Mouse (Mus musculus): Measurements from ENCODE around the gene Ralgps1. TPM values are rescaled to one million over a fixed set of nuclear protein-coding genes. Genes with fewer than 3 reads are reported as not detected.

Ralgps1 gene
- total and polyA plus RNA-seq, 3 experiments: 0.62 to 2.1 (median 1.5) TPM

- Histone ChIP-seq H3K79me2 (replicated peaks; ENCODE audit: control insufficient read depth, extremely low read depth, insufficient read depth, poor library complexity, severe bottlenecking) (no peaks in the 10 kb centered on the region; the same call in 1 of the 2 replicates), H3K4me1 (ENCODE audit: control insufficient read depth in 1 of 2, insufficient read depth in 2 of 2) (peaks cover 7 to 37% of the 10 kb centered on the region in 2 experiments), H3K4me2 (ENCODE audit: insufficient read depth, low read depth, poor library complexity, severe bottlenecking) (no peak overlapping the region), H3K9ac (ENCODE audit: insufficient read depth, low read depth) (no peak overlapping the region), H3K27me3 (replicated peaks) (no peaks in the 10 kb centered on the region), H3K9me3 (replicated peaks; ENCODE audit: low read length) (no peaks in the 10 kb centered on the region), H3K27ac (ENCODE audit: insufficient read depth, low read depth) (no peak overlapping the region), H3K4me3 (replicated peaks in 1 of 3; ENCODE audit: low read depth in 2 of 3, low read length in 2 of 3, poor library complexity in 1 of 3) (no peak overlapping the region), H3K36me3 (replicated peaks in 1 of 2; ENCODE audit: control insufficient read depth in 1 of 2, insufficient read depth in 1 of 2, low read length in 1 of 2) (peaks cover 0 to 14% of the 10 kb centered on the region in 2 experiments)
- DNase-seq (ENCODE audit: extremely low read depth): peak; percentile 62
- dilution Hi-C loops (cut with MboI; ENCODE audit: extremely low pct_ligation_motif_present, extremely low pct_unique_long_range_greater_than_20kb, low sequenced_read_pairs): no loop called here
- in situ Hi-C loops (cut with MboI; ENCODE audit: low pct_ligation_motif_present, low pct_unique_long_range_greater_than_20kb, low sequenced_read_pairs): loop anchor here (5.0 kb wide), 2 partner anchors 50 to 245 kb away; no protein-coding TSS in a partner anchor
- no peak for TF ChIP-seq NELFE (IDR thresholded peaks at IDR 0.05; ENCODE audit: low read depth, low read length)
- TF ChIP-seq SMC3 (IDR thresholded peaks at IDR 0.05; ENCODE audit: low read depth, low read length): peak; percentile 75
- TF ChIP-seq JUND (conservative IDR thresholded peaks at IDR 0.05; ENCODE audit: low read depth, low read length): no peak
- TF ChIP-seq CTCF (conservative IDR thresholded peaks at IDR 0.05 in 1 of 2, IDR thresholded peaks at IDR 0.05 in 1 of 2; ENCODE audit: low read depth in 2 of 2, low read length in 2 of 2): peak; percentile 35 to 85; a peak in 3 of 4 replicates
- peak; percentile 79 for TF ChIP-seq RAD21 (IDR thresholded peaks at IDR 0.05; ENCODE audit: low read depth, low read length)
- no peak for TF ChIP-seq ZNF384 (IDR thresholded peaks at IDR 0.05; ENCODE audit: low read depth, low read length)
These were observed 30.9 kb upstream of the Ralgps1 start for GRCm38 (mm10) chr2:33402236-33402635.

- DNase-seq (ENCODE audit: extremely low read depth): no peak
- no peaks in the 10 kb centered on the region for H3K9me3 ChIP-seq (replicated peaks; ENCODE audit: low read length)
- in situ Hi-C loops (cut with MboI; ENCODE audit: low pct_ligation_motif_present, low pct_unique_long_range_greater_than_20kb, low sequenced_read_pairs): loop anchor here (5.0 kb wide), 2 partner anchors 49 to 244 kb away; no protein-coding TSS in a partner anchor
- peak in 1 of 2 experiments; percentile 53; a peak in 2 of 4 replicates for TF ChIP-seq CTCF (conservative IDR thresholded peaks at IDR 0.05 in 1 of 2, IDR thresholded peaks at IDR 0.05 in 1 of 2; ENCODE audit: low read depth in 2 of 2, low read length in 2 of 2)
- peak; percentile 19 for TF ChIP-seq RAD21 (IDR thresholded peaks at IDR 0.05; ENCODE audit: low read depth, low read length)
- TF ChIP-seq SMC3 (IDR thresholded peaks at IDR 0.05; ENCODE audit: low read depth, low read length): peak; percentile 21; the same call in 1 of the 2 replicates
- no peak for TF ChIP-seq GABPA (IDR thresholded peaks at IDR 0.05; ENCODE audit: insufficient replicate concordance, low read depth, low read length)
- TF ChIP-seq E2F4 (IDR thresholded peaks at IDR 0.05; ENCODE audit: insufficient replicate concordance, low read depth, low read length): no peak
- no peak for TF ChIP-seq SIN3A (IDR thresholded peaks at IDR 0.05; ENCODE audit: low read length)
- no peaks in the 10 kb centered on the region for H3K27me3 ChIP-seq (replicated peaks)
- no peak overlapping the region for H3K27ac ChIP-seq (ENCODE audit: insufficient read depth, low read depth)
- dilution Hi-C loops (cut with MboI; ENCODE audit: extremely low pct_ligation_motif_present, extremely low pct_unique_long_range_greater_than_20kb, low sequenced_read_pairs): no loop called here
- H3K4me2 ChIP-seq (ENCODE audit: insufficient read depth, low read depth, poor library complexity, severe bottlenecking): no peak overlapping the region
- no peak overlapping the region for H3K4me3 ChIP-seq (replicated peaks in 1 of 3; ENCODE audit: low read depth in 2 of 3, low read length in 2 of 3, poor library complexity in 1 of 3)
- no peaks in the 10 kb centered on the region; the same call in 1 of the 2 replicates for H3K79me2 ChIP-seq (replicated peaks; ENCODE audit: control insufficient read depth, extremely low read depth, insufficient read depth, poor library complexity, severe bottlenecking)
- H3K36me3 ChIP-seq (replicated peaks in 1 of 2; ENCODE audit: control insufficient read depth in 1 of 2, insufficient read depth in 1 of 2, low read length in 1 of 2): peaks cover 0 to 8% of the 10 kb centered on the region in 2 experiments
- H3K9ac ChIP-seq (ENCODE audit: insufficient read depth, low read depth): no peak overlapping the region
- peaks cover 3 to 28% of the 10 kb centered on the region in 2 experiments; a peak in 3 of 4 replicates for H3K4me1 ChIP-seq (ENCODE audit: control insufficient read depth in 1 of 2, insufficient read depth in 2 of 2)
These were observed 29.9 kb upstream of the Ralgps1 start for GRCm38 (mm10) chr2:33401217-33401616.

- H3K4me3 ChIP-seq (replicated peaks in 1 of 3; ENCODE audit: low read depth in 2 of 3, low read length in 2 of 3, poor library complexity in 1 of 3): no peak overlapping the region
- peaks cover 0 to 5% of the 10 kb centered on the region in 2 experiments for H3K36me3 ChIP-seq (replicated peaks in 1 of 2; ENCODE audit: control insufficient read depth in 1 of 2, insufficient read depth in 1 of 2, low read length in 1 of 2)
These were observed 29.3 kb upstream of the Ralgps1 start for GRCm38 (mm10) chr2:33400541-33400940.

More at GRCm38 (mm10) chr2:33400541-33400940, 29.3 kb upstream of the Ralgps1 start:
- H3K27ac ChIP-seq (ENCODE audit: insufficient read depth, low read depth): no peak overlapping the region
- no peak for DNase-seq (ENCODE audit: extremely low read depth)
- no peaks in the 10 kb centered on the region for H3K27me3 ChIP-seq (replicated peaks)
- no peaks in the 10 kb centered on the region; the same call in 1 of the 2 replicates for H3K79me2 ChIP-seq (replicated peaks; ENCODE audit: control insufficient read depth, extremely low read depth, insufficient read depth, poor library complexity, severe bottlenecking)
- H3K9ac ChIP-seq (ENCODE audit: insufficient read depth, low read depth): no peak overlapping the region
- in situ Hi-C loops (cut with MboI; ENCODE audit: low pct_ligation_motif_present, low pct_unique_long_range_greater_than_20kb, low sequenced_read_pairs): loop anchor here (5.0 kb wide), 2 partner anchors 48 to 243 kb away; no protein-coding TSS in a partner anchor
- no peak overlapping the region for H3K4me2 ChIP-seq (ENCODE audit: insufficient read depth, low read depth, poor library complexity, severe bottlenecking)
- dilution Hi-C loops (cut with MboI; ENCODE audit: extremely low pct_ligation_motif_present, extremely low pct_unique_long_range_greater_than_20kb, low sequenced_read_pairs): no loop called here
- no peaks in the 10 kb centered on the region for H3K9me3 ChIP-seq (replicated peaks; ENCODE audit: low read length)
- peaks cover 0 to 21% of the 10 kb centered on the region in 2 experiments; a peak in 2 of 4 replicates for H3K4me1 ChIP-seq (ENCODE audit: control insufficient read depth in 1 of 2, insufficient read depth in 2 of 2)
- TF ChIP-seq ETS1 (conservative IDR thresholded peaks at IDR 0.05; ENCODE audit: low read depth, low read length): no peak
- TF ChIP-seq CHD2 (IDR thresholded peaks at IDR 0.05; ENCODE audit: low read length): no peak
- no peak for TF ChIP-seq USF2 (conservative IDR thresholded peaks at IDR 0.05; ENCODE audit: low read depth, low read length)
- TF ChIP-seq EP300 (IDR thresholded peaks at IDR 0.05; ENCODE audit: low read length): no peak
- TF ChIP-seq MAFK (IDR thresholded peaks at IDR 0.05; ENCODE audit: insufficient replicate concordance, low read length): no peak
- TF ChIP-seq HCFC1 (IDR thresholded peaks at IDR 0.05; ENCODE audit: low read depth, low read length): no peak
- no peak for TF ChIP-seq RAD21 (IDR thresholded peaks at IDR 0.05; ENCODE audit: low read depth, low read length)
- no peak for TF ChIP-seq TCF12 (IDR thresholded peaks at IDR 0.05; ENCODE audit: low read depth, low read length)
- no peak for TF ChIP-seq GABPA (IDR thresholded peaks at IDR 0.05; ENCODE audit: insufficient replicate concordance, low read depth, low read length)
- no peak for TF ChIP-seq TBP (conservative IDR thresholded peaks at IDR 0.05; ENCODE audit: low read depth, low read length)
- no peak for TF ChIP-seq SMC3 (IDR thresholded peaks at IDR 0.05; ENCODE audit: low read depth, low read length)
- TF ChIP-seq USF1 (IDR thresholded peaks at IDR 0.05; ENCODE audit: low read depth, low read length): no peak

Measured in CH12.LX (cell line).